Mouse (Mus musculus): ENCODE data around the gene Vps41.

The Vps41 gene

DNA sequence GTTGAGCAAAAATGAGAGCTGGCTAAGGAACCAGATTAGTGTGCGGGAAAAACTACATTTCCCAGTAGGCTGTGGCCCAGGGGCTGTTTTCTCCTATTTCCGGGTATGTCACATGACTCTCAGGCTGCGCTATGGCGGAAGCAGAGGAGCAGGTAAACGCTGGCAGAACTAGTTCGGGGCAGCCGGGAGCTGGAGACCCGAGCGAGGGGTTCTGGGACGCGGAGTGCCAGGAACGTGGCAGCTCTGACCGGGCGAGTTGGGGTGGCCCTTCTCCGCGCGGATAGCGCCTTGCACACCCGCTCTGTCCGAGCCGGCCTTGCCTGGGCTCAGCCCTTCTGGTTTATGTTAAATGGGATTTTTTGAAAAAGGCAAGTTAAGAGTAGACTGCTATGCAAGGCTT, at the start of gene Vps41:
Gene Vps41, plus strand, starts transcription at position 102 of the 400 bp plus-strand sequence.
- DNase-seq (ENCODE audit: low read depth, low spot score): peak; percentile 51

GRCm38 (mm10) chr13:18698518-18699065, 18.5 kb upstream of the Vps41 start:
- DNase-seq (ENCODE audit: low read depth, low spot score): no peak

GRCm38 (mm10) chr13:18711685-18712084, 5.4 kb upstream of the Vps41 start:
- no peak for DNase-seq (ENCODE audit: low read depth, low spot score)

GRCm38 (mm10) chr13:18716707-18717106, 379 bp upstream of the Vps41 start:
- DNase-seq (ENCODE audit: low read depth, low spot score): no peak

- no peak for DNase-seq (ENCODE audit: low read depth, low spot score)
Observed at GRCm38 (mm10) chr13:18718461-18718860, 1.4 kb downstream of the Vps41 start.

DNA sequence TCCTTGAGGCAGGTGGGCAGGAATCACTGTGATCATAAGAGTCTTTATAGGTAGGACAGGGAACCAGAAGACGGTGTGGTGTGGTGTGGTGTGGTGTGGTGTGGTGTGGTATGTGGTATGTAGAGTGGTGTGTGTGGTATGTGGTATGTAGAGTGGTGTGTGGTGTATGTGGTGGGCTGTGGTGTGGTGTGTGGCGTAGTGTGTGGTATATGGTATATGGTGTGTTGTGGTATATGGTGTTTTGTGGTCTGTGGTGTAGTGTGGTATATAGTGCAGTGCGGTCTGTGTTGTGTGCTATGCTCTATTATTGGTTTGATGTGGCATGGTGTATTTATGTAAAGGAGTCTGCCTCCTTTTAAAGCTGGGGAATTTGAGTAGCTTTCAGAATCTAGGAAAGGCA, 13.6 kb downstream of the Vps41 start:
- DNase-seq (ENCODE audit: low read depth, low spot score): no peak

GRCm38 (mm10) chr13:18736590-18736989, 19.5 kb downstream of the Vps41 start:
- no peak for DNase-seq (ENCODE audit: low read depth, low spot score)

- no peak for DNase-seq (ENCODE audit: low read depth, low spot score)
Observed at GRCm38 (mm10) chr13:18743575-18744265, 26.6 kb downstream of the Vps41 start.

DNA sequence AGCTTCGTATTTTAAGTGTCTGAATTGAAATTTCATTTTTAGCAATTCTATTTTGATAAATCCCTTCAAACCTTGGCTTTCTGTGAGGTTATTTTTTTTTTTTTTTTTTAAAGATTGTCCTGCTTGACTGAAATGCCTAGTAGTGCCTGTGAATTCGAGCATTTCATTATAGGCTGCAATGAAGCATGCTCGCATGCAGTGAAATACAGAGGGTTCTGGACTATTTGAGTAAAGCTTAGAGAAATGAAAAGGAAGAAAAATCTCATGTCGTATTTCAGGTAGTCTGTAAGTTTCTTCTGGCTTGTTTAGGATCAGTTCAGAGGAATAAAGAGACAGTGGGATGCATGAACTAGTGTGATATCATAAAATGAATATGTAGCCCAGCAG, 27.2 kb downstream of the Vps41 start:
- DNase-seq (ENCODE audit: low read depth, low spot score): no peak

GRCm38 (mm10) chr13:18757958-18758357, 40.9 kb downstream of the Vps41 start:
- DNase-seq (ENCODE audit: low read depth, low spot score): no peak

DNA sequence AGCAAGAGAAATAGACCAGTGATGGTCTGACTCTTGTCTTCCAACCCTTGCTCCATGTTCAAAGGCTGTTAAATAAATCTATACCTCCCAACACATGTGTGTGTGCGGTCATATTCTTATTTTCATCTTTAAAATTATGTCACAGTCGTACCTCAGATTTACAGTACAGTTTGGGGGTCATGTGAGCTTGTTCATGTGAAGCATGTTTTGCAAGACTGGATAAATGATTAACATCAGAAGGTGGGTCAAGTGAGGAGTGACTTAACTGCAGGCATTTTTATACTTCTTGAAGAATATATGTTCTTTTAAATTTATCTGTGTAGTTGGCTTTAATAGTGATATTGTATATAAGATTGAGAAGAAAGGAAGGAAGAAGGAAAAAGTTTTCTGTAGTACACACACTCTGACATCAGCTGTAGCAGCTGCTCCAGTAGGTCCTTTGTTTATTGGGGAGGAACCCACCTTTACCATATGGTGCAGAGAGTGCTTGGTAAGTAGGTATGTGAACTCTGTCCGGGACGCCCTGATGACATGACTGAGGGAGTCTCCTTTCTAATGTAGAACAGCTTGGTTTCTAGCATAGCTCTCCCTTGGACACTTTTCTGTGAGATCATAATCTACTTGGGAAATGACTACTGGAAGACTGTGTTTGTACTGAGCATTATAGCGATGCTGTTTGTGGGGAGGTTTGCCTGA, 42.4 kb downstream of the Vps41 start:
- no peak for DNase-seq (ENCODE audit: low read depth, low spot score)

GRCm38 (mm10) chr13:18761452-18761851, 44.4 kb downstream of the Vps41 start:
- DNase-seq (ENCODE audit: low read depth, low spot score): no peak

GRCm38 (mm10) chr13:18767893-18768292, 50.8 kb downstream of the Vps41 start:
- no peak for DNase-seq (ENCODE audit: low read depth, low spot score)

GRCm38 (mm10) chr13:18768495-18768894, 51.4 kb downstream of the Vps41 start:
- DNase-seq (ENCODE audit: low read depth, low spot score): no peak

DNA sequence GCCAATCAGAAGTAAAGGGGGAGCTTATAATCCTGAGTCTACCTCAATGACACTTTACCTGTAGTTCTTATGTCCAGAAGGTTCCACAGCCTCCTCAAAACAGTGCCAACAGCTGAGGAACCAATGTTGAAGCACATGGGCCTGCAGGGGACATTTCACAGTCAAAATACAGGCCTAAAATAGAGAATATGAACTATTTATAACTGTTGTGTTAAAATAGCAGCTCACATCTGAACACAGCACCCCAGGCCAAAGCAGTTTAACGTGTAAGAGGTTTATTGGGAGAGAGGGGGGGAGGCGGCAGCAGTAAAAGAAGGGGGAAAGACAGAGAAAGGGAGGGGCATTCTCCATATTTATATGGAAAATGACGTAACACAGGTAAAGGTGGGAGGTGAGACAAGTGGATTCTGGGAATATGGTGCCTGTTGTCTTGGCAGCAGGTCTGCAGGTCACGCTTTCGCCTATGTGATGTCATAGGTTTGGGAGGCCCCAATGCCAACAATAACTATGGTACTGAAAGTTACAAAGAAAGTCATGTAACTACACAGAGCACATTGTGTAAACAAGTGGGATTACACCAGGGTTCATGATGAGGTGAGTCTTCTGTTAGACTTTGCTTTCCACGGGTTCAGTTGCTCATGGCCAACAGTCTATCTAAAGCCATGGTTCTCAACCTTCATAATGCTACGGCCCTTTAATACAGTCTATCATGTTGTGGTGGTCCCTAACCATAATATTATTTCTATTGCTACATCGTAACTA, 56.5 kb downstream of the Vps41 start:
- no peak for DNase-seq (ENCODE audit: low read depth, low spot score)

- no peak for DNase-seq (ENCODE audit: low read depth, low spot score)
Observed at GRCm38 (mm10) chr13:18781250-18781649, 64.2 kb downstream of the Vps41 start.

- DNase-seq (ENCODE audit: low read depth, low spot score): no peak
Observed at GRCm38 (mm10) chr13:18785702-18786101, 68.6 kb downstream of the Vps41 start.

- DNase-seq (ENCODE audit: low read depth, low spot score): no peak
Observed at GRCm38 (mm10) chr13:18788040-18788439, 71.0 kb downstream of the Vps41 start.

DNA sequence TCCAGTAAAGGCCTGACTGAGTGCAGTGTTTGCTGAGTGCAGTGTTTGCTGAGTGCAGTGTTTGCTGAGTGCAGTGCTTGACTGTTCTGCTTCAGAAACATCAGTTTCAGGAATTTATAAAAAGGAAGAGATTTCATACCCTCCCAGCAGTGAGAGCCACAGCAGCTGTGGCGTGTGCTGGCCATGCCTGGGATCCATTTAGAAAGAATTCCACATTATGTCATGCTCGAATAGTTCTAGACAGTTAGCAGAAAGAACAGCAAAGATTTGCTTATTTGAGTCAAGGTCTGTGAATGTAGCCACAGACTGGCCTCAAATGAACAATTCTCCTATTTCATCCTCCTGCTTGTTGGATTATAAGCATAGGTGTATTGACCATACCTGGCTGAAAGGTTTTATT, 71.6 kb downstream of the Vps41 start:
- DNase-seq (ENCODE audit: low read depth, low spot score): no peak

DNA sequence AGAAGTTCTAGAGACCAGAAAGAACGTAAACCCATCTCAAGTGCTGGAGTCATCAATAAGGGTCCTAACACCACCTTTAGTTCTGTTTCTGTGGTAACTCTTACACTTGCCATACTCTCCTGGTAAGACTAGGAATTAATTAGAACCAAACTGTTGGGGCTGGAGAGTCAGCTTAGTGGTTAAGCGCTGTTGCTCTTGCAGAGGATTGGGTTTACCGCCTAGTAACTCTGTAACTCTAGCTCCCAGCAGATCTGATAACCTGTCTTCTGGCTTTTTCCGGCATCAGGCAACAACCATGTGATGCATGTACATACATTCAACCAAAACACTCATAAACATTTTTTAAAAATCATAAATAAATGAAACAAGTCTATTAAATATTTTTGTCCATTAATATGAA, 72.6 kb downstream of the Vps41 start:
- no peak for DNase-seq (ENCODE audit: low read depth, low spot score)

DNA sequence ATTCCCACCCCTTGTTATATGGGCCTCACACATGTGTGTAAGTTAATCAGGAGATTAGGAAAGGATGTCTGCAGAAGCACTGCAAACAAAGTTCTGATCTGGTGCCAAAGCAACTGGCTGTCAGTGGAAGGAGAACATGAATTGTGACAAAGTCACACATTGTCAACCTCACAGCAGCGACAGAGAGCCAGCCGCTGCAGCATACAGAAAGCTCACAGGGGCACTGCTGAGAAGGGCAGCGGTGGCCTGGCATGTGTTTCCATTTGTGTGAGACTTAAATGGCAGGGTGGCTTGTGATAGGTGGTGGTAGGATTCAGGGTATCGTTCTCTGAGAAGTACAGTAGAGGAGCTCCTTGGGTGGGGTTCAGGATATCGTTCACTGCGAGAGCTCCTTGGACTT, 73.0 kb downstream of the Vps41 start:
- no peak for DNase-seq (ENCODE audit: low read depth, low spot score)

DNA sequence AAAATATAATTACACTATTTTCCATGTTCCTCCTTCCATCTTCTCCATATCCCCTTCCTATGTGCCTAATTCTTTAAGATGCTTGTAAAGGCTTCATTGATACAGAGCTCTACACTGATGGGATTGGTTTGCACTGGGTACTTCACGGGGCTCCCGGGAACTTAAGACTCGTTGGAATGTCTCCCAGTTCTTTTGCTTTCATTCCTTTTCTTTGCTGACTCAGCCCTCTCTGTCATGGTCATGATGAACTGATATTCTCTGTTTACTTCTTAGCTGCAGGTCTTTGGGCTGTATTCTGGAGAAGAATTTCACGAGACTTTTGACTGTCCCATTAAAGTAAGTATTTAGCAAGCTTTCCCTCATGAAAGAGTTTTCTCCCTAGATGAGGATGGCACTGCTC, 74.2 kb downstream of the Vps41 start:
- no peak for DNase-seq (ENCODE audit: low read depth, low spot score)
